Mouse (Mus musculus): ENCODE results near the gene Aldh3a2. TPM values are rescaled to one million over a fixed set of nuclear protein-coding genes. Genes with fewer than 3 reads are reported as not detected.
"Not testable (repeated sequence)": the region's sequence is repeated elsewhere in the genome, so short reads cannot be mapped to it uniquely, and the experiment has no call there.

Aldh3a2 gene
- total RNA-seq, 1 experiment from 2014 or later: 58.0 TPM

DNA sequence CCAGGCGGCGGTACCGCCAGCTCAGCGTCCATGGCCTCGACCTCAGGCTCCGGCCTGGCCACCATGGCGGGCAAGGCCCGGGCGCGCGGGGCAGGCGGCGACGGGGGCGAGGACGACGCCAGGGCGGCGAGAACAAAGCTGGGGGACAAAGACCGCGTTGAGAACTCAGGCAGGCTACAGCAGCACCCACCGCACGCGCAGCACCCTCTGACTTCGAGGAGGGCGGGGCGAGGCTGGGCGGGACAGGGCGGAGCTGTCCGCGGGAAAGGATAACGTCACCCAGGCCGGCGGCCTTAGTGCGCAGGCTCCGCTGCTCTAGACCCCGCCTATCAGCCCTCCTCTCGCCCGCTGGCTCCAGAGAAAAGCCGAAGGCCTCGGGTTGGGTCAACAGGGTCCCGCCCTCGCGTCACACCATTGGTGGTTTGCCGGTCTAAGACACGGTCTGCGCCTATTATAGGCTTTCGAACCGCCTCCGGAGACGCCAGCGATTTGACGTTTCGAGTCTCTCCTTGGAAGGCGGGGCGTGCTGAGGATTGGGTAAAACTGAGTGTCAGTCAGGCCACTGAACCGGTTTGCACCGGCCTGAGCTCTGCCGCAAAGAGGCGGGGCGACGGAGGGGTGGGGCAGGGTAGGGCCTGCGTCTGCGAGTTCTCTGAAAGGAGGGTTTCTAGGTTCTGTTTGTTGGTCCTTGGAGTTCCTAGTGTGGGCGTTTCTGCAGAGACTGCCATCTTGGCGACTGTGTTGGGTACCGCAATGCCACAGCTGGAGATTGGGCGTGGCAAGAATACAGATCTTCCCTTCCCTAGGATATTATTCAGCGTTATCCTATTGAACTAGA, 92.2 kb downstream of the Aldh3a2 start, which contains the start of gene Usp22:
Gene Usp22 (minus strand): TSS at position 235 of the 838 bp plus-strand sequence.
- peak; percentile 100 for DNase-seq

DNA sequence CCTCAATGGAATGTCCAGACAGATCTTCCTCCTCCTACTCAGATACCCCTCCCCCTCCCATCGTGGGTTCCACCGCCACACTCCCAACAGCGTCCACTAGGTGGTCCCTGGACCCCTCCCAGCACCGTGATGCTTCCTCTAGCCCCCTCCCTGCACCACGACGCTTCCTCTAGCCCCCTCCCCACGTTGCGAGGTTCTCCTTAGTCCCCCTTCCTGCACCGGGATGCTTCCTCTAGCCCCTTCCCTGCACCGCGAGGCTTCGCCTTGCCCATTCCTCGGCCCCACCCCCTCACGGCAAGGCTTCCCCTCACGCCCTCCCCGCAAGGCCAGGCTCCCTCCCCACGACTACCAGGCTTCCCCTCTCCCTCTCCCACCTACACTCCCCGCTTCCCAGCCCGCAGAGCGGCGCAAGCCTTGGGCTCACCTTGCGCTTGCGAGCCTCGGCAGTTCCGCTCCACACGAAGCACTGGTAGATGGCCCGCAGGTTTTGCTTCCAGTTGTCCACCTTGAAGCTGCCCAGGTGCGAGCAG, 92.9 kb downstream of the Aldh3a2 start:
- peak; percentile 83 for DNase-seq

DNA sequence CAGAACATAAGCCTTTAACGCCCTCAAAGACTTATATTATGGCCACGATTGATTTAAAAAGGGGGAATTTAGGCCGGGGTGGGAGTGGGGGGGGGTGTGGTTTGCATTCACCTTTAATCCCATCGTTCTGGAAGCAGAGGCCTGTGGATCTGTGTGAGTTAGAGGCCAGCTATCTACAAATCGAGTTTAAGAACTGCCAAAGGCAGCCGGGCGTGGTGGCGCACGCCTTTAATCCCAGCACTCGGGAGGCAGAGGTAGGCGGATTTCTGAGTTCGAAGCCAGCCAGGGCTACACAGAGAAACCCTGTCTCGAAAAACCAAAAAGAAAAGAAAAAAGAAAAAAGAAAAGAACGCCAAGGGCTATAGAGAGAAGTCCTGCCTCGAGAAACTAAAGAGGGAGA, 93.8 kb downstream of the Aldh3a2 start:
- not testable (repeated sequence) for DNase-seq

Other genes starting within 250 kb of the Aldh3a2 start
- gene Kcnj12, start 244.9 kb downstream of the Aldh3a2 start, total RNA-seq (2021): 1.5 and 1.6 TPM in 2 replicates
- gene Tnfrsf13b, start 140.7 kb downstream of the Aldh3a2 start, total RNA-seq (2021): 0.85 and 3.9 TPM in 2 replicates
- 53.0 and 58.2 TPM in 2 replicates for gene Usp22, start 92.4 kb downstream of the Aldh3a2 start, total RNA-seq (2021)
- 0.26 TPM in 1 of 2 replicates, not detected in the other for gene Aldh3a1, start 59.9 kb downstream of the Aldh3a2 start, total RNA-seq (2021)
- not detected in 2 replicates for gene Slc47a2, start 75.4 kb upstream of the Aldh3a2 start, total RNA-seq (2021)
- gene Slc47a1, start 110.9 kb upstream of the Aldh3a2 start, total RNA-seq (2021): 1.7 and 6.8 TPM in 2 replicates
- 1.2 and 2.1 TPM in 2 replicates for gene Rnf112, start 186.7 kb upstream of the Aldh3a2 start, total RNA-seq (2021)
- gene Mfap4, start 218.0 kb upstream of the Aldh3a2 start, total RNA-seq (2021): 23.5 and 34.4 TPM in 2 replicates
- gene Mapk7, start 226.9 kb upstream of the Aldh3a2 start, total RNA-seq (2021): 16.7 and 20.0 TPM in 2 replicates
- 15.3 and 16.0 TPM in 2 replicates for gene B9d1, start 237.7 kb upstream of the Aldh3a2 start, total RNA-seq (2021)

Data from adrenal gland, postnatal 14 days (tissue).